ENCODE assay signal across 23 mouse cellular contexts in genomic region chr9:101104931-101105330, GRCm38 (mm10). TPM values are rescaled to one million over a fixed set of nuclear protein-coding genes. Genes with fewer than 3 reads are reported as not detected.
A peak's percentile ranks its signal among the peaks of the same experiment; 100 is the strongest.
DNase-seq lines count a peak whose midpoint lies in the region; ATAC-seq lines count a peak whose summit lies in the region.
"Had no signal": no experiment of that assay in that cellular context is flagged by ENCODE, and none has a peak within 500 bp of the region (broad histone marks: within the 10 kb centered on the region; RNA-seq: fewer than 3 reads in every experiment).

No protein-coding gene starts in this region.

- peaks cover 7% of the 10 kb centered on the region; the same call in 1 of the 2 replicates for H3K36me3 ChIP-seq in midbrain, embryonic 11.5 days (ENCODE audit: control insufficient read depth, insufficient read depth, low read length)
- peaks cover 11% of the 10 kb centered on the region; the same call in 1 of the 2 replicates for H3K36me3 ChIP-seq in midbrain, embryonic 16.5 days (ENCODE audit: control insufficient read depth, insufficient read depth, low read length)

- H3K27me3 ChIP-seq in midbrain, embryonic 11.5 days (ENCODE audit: control insufficient read depth, insufficient read depth, low read length) = no peaks in the 10 kb centered on the region
- H3K27me3 ChIP-seq in midbrain, embryonic 16.5 days (ENCODE audit: control insufficient read depth, insufficient read depth, low read depth, low read length) = no peaks in the 10 kb centered on the region
- H3K27me3 ChIP-seq: embryonic facial prominence, embryonic 13.5 days; hindbrain, embryonic 12.5 days had no signal

- H3K4me3 ChIP-seq in midbrain, embryonic 11.5 days (ENCODE audit: low read depth, low read length) = no peak overlapping the region
- H3K4me3 ChIP-seq in midbrain, embryonic 16.5 days (ENCODE audit: low read depth, low read length) = no peak overlapping the region
- H3K4me3 ChIP-seq: embryonic facial prominence, embryonic 13.5 days; forebrain, embryonic 10.5 days; gastrocnemius, adult 2 months; hindbrain, embryonic 12.5 days had no signal

- H3K9me3 ChIP-seq in midbrain, embryonic 11.5 days (ENCODE audit: control insufficient read depth, low read length) = no peaks in the 10 kb centered on the region
- H3K9me3 ChIP-seq in midbrain, embryonic 16.5 days (replicated peaks; ENCODE audit: control insufficient read depth, low read length, poor library complexity, severe bottlenecking) = no peaks in the 10 kb centered on the region
- H3K9me3 ChIP-seq: embryonic facial prominence, embryonic 13.5 days; forebrain, embryonic 10.5 days; hindbrain, embryonic 12.5 days had no signal

- WGBS in midbrain, embryonic 11.5 days = 89% methylated on average over 11 of the region's 11 CpGs
- WGBS in midbrain, embryonic 16.5 days = 79% methylated on average over 11 of the region's 11 CpGs

- ATAC-seq in midbrain, embryonic 11.5 days (ENCODE audit: low FRiP score) = no peak
- ATAC-seq in midbrain, embryonic 16.5 days = no peak
- ATAC-seq: forebrain, embryonic 14.5 days; hindbrain, embryonic 16.5 days; inflammation-experienced regulatory T-cells, adult 6 months; intestine, postnatal 0 days had no signal

- H3K4me2 ChIP-seq in midbrain, embryonic 11.5 days = no peak overlapping the region
- H3K4me2 ChIP-seq in midbrain, embryonic 16.5 days (ENCODE audit: low read length) = no peak overlapping the region
- H3K4me2 ChIP-seq: embryonic facial prominence, embryonic 13.5 days; hindbrain, embryonic 12.5 days had no signal

- no peak overlapping the region for H3K27ac ChIP-seq in midbrain, embryonic 11.5 days (ENCODE audit: low read depth, low read length)
- H3K27ac ChIP-seq in midbrain, embryonic 16.5 days (ENCODE audit: low read length) = no peak overlapping the region
- H3K27ac ChIP-seq: embryonic facial prominence, embryonic 13.5 days; forebrain, embryonic 10.5 days; gastrocnemius, adult 2 months; hindbrain, embryonic 12.5 days had no signal

- intact Hi-C loops in heart, postnatal 25 days (cut with DNase I) = no loop called here

- H3K4me1 ChIP-seq in midbrain, embryonic 11.5 days (ENCODE audit: control insufficient read depth, insufficient read depth, low read length) = no peaks in the 10 kb centered on the region
- H3K4me1 ChIP-seq in midbrain, embryonic 16.5 days (ENCODE audit: control insufficient read depth, insufficient read depth, low read length) = no peaks in the 10 kb centered on the region
- H3K4me1 ChIP-seq: embryonic facial prominence, embryonic 13.5 days; forebrain, embryonic 10.5 days; hindbrain, embryonic 12.5 days had no signal

- peak; percentile 81 for DNase-seq in heart, adult 11 months
- DNase-seq in heart, postnatal 25 days (ENCODE audit: low spot score) = no peak
- peak; percentile 22 for DNase-seq in heart, postnatal 4 days
- no peak for DNase-seq in heart, adult 8-10 months (ENCODE audit: low spot score)
- peak; percentile 49 for DNase-seq in midbrain, embryonic 11.5 days (ENCODE audit: low spot score, missing footprints)
- no peak for DNase-seq in adrenal gland, adult 2 months
- no peak for DNase-seq in spleen, postnatal 36 days (ENCODE audit: low spot score in 2 of 2)
- DNase-seq: adrenal gland, adult 8-10 months; adrenal gland, postnatal 36 days; cerebellum, adult 11 months; cerebellum, adult 9-10 months; cerebellum, postnatal 25 days; gastrocnemius, adult 2 months; gastrocnemius, postnatal 25 days; heart, postnatal 36 days had no signal

- no peak overlapping the region for H3K9ac ChIP-seq in midbrain, embryonic 11.5 days (ENCODE audit: low read length)
- no peak overlapping the region for H3K9ac ChIP-seq in midbrain, embryonic 16.5 days (ENCODE audit: low read depth, low read length)
- H3K9ac ChIP-seq: embryonic facial prominence, embryonic 13.5 days; hindbrain, embryonic 12.5 days had no signal

RNA-seq across cellular contexts. Expression of gene Msl2, which starts 31.0 kb away (rescaled TPM):
- 10 to 100 TPM; 29.2 to 35.0 TPM for total RNA-seq in heart, postnatal 25 days (2021)
- total RNA-seq in heart, postnatal 4 days (2021) = 10 to 100 TPM; 38.4 to 41.7 TPM
- 10 to 100 TPM; 30.6 to 35.1 (median 34.1) TPM for total RNA-seq in heart, adult 8-10 months (2022)
- polyA plus RNA-seq in midbrain, embryonic 11.5 days (2014; fragmentation: Nextera tagmentation; extraction: Ambion mirVana) = 5.6 and 6.0 TPM in 2 replicates
- polyA plus RNA-seq in midbrain, embryonic 16.5 days (2015; fragmentation: Nextera tagmentation; extraction: Ambion mirVana) = 3.4 and 4.2 TPM in 2 replicates
- total RNA-seq in adrenal gland, adult 2 months (2021) = 10 to 100 TPM; 46.8 to 56.7 TPM
- polyA plus RNA-seq in adrenal gland, adult 2 months (2012; rRNA removed) = 34.1 and 38.4 TPM in 2 replicates

Comparison
In these comparisons a context has a peak if more than half of its experiments do, and no peak if none do; other contexts are left out.
1. DNase-seq: peak in heart, adult 11 months (single experiment), heart, postnatal 4 days (single experiment) and midbrain, embryonic 11.5 days (single experiment); none in heart, postnatal 25 days (single experiment), heart, adult 8-10 months (single experiment), adrenal gland, adult 2 months (single experiment) and spleen, postnatal 36 days (0 of 2).